Mouse (Mus musculus) T-cell, adult 66 days (primary cell): Measurements from ENCODE around the gene Dhodh. TPM values are rescaled to one million over a fixed set of nuclear protein-coding genes. Genes with fewer than 3 reads are reported as not detected.

Experiments used
- total RNA-seq, 2 experiments: library from RNA; stranded (reverse); gene quantifications; 3 replicates in 1 of 2; 4 replicates in 1 of 2; pipeline ENCODE4 v1.2.4; 2023

Dhodh gene
- total RNA-seq: 10 to 100 TPM; 21.0 to 25.3 TPM

DNA sequence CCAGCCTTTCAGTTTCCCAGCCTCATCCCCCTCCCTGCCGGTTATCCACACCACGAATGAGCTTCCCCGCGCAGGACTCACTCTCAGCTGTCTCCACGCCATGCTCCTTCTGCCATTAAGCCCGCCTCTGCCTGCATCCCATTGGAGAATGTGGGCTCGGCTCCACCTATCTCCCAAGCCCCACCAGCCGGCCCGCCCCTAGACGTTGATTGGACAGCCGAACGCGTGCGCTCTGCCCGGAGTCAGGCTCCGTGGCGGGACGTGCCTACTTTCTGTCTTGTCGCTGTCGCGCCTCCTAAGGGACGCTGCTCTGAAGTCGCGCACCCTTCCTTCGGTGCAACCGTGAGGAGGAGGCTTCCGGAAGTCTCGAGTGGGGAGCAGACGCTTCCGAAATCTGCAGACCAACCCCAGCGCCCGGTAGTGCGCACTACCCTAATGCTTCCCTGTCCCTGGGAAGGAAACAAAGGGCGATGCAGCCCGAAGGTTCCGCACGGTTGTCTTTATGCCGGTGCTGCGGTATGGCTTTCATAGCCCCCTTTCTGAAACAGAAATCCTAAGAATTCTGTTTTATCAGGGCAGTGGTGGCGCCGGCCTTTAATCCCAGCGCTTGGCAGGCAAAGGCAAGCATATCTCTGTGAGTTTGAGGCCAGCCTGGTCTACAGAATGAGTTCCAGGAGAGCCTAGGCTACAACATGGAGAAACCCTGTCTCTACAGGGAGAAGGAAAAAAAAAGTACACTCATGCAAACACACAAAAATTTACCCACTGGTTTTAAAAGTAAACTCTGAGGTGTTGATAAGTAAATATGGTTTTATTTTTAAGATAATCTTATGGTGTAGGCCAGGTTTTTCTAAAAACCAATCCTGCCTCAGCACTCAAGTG is at the start of gene Dhodh:
Gene Dhodh, minus strand, starts transcription at position 403 of the 882 bp plus-strand sequence.

DNA sequence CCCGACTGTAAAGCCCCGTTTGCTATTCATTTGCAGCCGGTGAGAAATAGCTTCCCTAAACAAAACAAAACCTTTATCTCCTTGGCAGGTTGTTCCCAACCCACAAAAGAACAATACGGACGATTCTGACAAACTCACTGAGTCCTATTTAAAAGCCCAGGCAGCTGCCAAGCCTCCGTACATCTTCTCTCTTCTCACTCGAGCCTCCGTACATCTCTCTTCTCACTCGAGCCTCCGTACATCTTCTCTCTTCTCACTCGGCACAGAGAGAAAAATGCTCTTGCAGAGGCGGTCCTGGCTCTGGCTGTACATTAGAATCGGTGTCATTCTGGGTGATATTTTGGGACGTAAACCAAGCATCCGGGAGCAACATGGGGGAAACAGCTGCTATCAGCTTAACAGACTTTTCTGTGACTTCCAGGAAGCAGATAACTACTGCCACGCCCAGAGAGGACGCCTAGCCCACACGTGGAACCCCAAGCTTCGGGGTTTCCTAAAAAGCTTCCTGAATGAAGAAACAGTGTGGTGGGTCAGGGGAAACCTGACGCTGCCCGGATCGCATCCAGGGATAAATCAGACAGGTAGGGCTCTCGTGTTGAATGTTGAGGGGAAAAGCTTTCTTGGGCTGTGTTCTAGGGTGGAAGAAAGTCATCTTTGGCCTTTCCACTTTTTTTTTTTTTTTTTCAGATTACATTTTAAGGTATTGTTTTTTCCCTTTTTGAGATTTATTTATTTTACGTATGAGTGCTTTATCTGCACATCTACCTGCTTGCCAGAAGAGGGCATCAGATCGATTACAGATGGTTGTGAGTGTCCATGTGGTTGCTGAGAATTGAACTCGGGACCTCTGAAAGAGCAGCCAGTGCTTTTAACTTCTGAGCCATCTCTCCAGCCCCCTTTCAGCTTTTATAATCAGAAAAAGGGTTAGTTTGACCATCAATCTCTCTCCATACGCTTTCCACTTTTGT is 6.1 kb upstream of the Dhodh start, which contains the start of gene Pkd1l3:
Gene Pkd1l3, plus strand, starts transcription at position 275 of the 968 bp plus-strand sequence.

DNA sequence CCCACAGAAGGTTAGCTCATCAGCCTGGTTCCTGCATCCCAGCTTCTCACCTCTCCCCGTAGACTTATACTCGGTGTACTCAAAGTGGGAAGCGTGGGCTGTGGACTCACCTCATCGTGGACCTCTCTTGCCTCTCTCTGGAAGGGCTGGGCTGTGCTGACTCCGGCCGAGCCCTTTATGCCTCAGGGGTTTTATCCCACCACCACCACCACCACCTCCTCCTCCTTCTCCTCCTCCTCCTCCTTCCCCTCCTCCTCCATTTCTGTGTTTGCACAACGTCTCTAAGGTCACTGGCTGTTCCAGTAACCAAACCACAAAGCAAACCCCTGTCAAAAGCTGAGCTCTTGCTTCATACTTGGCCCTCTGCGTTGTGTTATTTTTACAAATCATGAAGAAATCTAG is 29.6 kb downstream of the Dhodh start, which contains the start of gene Hp:
Gene Hp, minus strand, starts transcription at position 273 of the 402 bp plus-strand sequence.

DNA sequence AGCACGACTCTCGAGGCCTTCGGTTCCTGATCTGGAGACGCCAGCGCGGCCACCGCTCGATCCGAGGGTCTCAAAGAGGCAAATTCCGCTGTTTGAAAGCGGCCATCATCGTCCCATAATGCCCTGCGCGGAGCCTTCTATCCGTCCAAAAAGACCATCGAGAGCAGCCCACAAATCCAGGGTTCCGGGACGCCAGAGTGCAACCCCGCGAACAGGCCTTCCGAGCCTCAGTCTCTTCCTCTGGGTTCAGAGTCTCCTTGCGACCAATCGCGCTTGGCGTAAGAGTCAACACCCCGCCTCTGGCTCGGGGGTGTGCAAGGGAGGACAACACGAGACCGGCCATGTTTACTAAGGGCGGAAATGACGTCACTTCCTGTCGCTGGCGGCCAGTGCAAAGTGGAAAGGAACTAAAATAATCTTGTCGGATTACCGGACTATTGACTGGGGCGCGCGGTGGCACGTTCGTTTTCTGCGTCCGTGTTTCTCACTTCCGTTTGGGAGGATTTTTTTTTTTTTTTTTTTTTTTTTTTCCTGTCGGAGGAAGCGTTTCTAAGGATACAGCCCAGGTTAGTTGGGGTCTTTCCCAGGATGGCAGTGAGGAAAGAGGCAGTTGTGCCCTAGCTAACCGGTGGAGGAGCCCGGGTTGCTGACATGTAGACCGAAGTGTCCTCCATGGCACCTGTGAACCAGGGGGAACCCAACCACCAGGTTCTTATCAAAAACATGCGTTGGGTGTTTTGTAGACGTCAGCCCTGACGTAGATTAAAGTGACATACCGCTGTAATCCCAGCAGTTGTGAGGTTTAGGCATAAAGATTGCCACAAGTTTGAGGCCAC is 42.8 kb downstream of the Dhodh start, which contains the start of the genes Dhx38 and Txnl4b:
Gene Dhx38, minus strand, starts transcription at position 364 of the 836 bp plus-strand sequence.
Gene Txnl4b, plus strand, starts transcription at position 395 of the 836 bp plus-strand sequence.

Other genes starting within 250 kb of the Dhodh start
- gene Pmfbp1, start 114.6 kb downstream of the Dhodh start, total RNA-seq: not detected
- gene Dhx38, start 42.8 kb downstream of the Dhodh start, total RNA-seq: 10 to 100 TPM; 71.1 to 75.4 TPM
- 1 to 10 TPM; 5.9 to 6.3 TPM for gene Txnl4b, start 42.8 kb downstream of the Dhodh start, total RNA-seq
- gene Hp, start 29.5 kb downstream of the Dhodh start, total RNA-seq: not detected
- gene Pkd1l3, start 5.8 kb upstream of the Dhodh start, total RNA-seq: 1 to 10 TPM; 1.1 to 1.7 TPM
- gene Ist1, start 84.6 kb upstream of the Dhodh start, total RNA-seq: 10 to 100 TPM; 91.3 to 94.2 TPM
- gene Zfp821, start 96.9 kb upstream of the Dhodh start, total RNA-seq: 1 to 10 TPM; 2.8 to 5.2 TPM
- gene Atxn1l, start 129.1 kb upstream of the Dhodh start, total RNA-seq: 10 to 100 TPM; 26.3 to 31.8 TPM
- gene Ap1g1, start 169.9 kb upstream of the Dhodh start, total RNA-seq: 10 to 100 TPM; 81.4 to 87.6 TPM